Mouse (Mus musculus): ENCODE results near the gene Rc3h1.
A peak's percentile ranks its signal among the peaks of the same experiment; 100 is the strongest.
"Not testable (repeated sequence)": the region's sequence is repeated elsewhere in the genome, so short reads cannot be mapped to it uniquely, and the experiment has no call there.

Rc3h1 gene

DNA sequence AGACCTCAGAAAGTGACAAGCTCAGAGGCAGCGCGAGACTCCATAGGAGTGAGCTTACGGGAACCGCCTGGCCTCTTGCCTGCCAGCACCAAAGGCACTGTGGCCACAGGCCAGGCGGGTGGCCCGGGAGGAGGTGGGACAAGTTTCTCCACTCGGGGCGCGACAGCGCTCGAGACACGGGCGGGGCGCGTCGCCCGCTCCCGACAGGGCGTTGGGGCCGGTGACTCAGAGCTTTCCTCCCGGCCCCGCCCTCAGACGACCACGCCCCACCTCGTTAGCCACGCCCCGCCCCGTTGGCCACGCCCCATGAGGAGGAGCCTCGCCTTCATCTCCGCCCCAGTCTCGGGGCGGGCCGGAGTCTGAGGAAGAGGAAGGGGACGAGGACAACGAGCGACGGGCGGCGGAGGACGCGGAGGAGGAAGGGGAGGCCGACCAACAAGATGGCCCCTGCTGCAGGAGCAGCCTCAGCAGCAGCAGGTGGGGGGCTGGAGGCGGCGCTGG is at the start of gene Rc3h1:
TSS of gene Rc3h1 (plus strand) at position 362 of the 501 bp plus-strand sequence.
- DNase-seq (ENCODE audit: low spot score in 2 of 2) = peak; percentile 96

GRCm38 (mm10) chr1:160858132-160858531 is 48.1 kb upstream of the Rc3h1 start:
- DNase-seq (ENCODE audit: low spot score in 2 of 2) = no peak

- DNase-seq (ENCODE audit: low spot score in 2 of 2) = not testable (repeated sequence)
Measured at GRCm38 (mm10) chr1:160859874-160860273, 46.3 kb upstream of the Rc3h1 start.

- DNase-seq (ENCODE audit: low spot score in 2 of 2) = no peak
Measured at GRCm38 (mm10) chr1:160861142-160861541, 45.1 kb upstream of the Rc3h1 start.

- no peak for DNase-seq (ENCODE audit: low spot score in 2 of 2)
Measured at GRCm38 (mm10) chr1:160861632-160862031, 44.6 kb upstream of the Rc3h1 start.

GRCm38 (mm10) chr1:160863027-160863426 is 43.2 kb upstream of the Rc3h1 start:
- peak; percentile 40 to 41 for DNase-seq (ENCODE audit: low spot score in 2 of 2)

DNA sequence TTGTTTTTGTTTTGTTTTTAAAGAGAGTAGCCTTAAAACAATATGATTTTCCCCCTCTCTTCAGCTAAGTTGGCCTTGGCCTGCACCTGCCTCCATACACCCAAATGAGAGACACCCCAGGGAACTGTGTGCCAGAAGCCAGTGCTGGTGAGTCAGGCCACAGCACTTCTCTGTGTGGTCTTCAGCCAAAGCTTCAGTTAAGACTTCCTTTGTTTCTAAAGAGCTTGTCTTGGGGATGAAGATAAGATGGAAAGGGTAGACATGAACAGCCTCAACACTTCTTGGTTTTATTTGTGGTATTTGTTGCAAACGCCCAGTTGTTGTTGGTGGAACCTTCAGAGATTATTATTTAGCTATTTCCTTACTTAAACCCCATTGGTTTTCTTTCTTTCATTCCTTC is 31.5 kb upstream of the Rc3h1 start:
- DNase-seq (ENCODE audit: low spot score in 2 of 2) = no peak

- no peak for DNase-seq (ENCODE audit: low spot score in 2 of 2)
Measured at GRCm38 (mm10) chr1:160876968-160877367, 29.2 kb upstream of the Rc3h1 start.

GRCm38 (mm10) chr1:160878485-160878884 is 27.7 kb upstream of the Rc3h1 start:
- no peak for DNase-seq (ENCODE audit: low spot score in 2 of 2)

- not testable (repeated sequence) for DNase-seq (ENCODE audit: low spot score in 2 of 2)
Measured at GRCm38 (mm10) chr1:160881378-160881777, 24.8 kb upstream of the Rc3h1 start.

DNA sequence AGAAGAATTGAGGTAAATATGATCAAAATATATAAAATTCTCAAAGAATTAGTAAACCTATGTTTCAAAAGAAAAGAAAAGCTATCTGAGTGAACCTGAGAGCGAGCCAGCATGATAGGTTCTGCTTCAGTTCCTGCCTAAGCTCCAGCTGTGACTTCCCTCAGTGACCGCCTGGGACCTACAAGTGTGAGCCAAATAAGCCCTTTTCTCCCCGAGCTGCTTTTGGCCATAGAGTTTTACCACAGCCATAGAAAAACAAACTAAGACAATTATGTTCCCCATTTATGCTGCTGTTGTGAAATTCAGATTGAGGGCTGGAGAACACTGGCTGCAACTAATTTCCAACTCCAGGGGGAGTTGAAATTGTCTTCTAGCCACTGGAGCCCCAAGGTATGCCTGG is 24.2 kb upstream of the Rc3h1 start:
- no peak for DNase-seq (ENCODE audit: low spot score in 2 of 2)

GRCm38 (mm10) chr1:160884273-160884672 is 21.9 kb upstream of the Rc3h1 start:
- no peak for DNase-seq (ENCODE audit: low spot score in 2 of 2)

DNA sequence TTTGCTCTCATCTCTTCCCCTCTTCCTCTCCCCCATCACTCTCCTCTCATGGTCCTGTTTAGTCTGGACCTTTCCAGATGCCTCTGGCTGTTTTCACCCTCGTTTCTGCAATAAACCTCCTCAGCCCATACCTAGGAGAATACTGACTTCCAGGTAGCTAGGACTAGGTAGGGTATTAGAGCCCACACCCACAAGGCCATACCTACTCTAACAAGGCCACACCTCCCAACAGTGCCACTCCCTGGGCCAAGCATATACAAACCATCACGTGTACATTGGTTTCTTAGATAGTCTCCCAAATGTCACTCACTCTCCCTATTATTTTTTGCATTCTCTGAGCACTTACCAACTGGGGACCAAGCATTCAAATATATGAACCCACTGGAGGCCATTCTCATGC is 21.2 kb upstream of the Rc3h1 start:
- no peak for DNase-seq (ENCODE audit: low spot score in 2 of 2)

DNA sequence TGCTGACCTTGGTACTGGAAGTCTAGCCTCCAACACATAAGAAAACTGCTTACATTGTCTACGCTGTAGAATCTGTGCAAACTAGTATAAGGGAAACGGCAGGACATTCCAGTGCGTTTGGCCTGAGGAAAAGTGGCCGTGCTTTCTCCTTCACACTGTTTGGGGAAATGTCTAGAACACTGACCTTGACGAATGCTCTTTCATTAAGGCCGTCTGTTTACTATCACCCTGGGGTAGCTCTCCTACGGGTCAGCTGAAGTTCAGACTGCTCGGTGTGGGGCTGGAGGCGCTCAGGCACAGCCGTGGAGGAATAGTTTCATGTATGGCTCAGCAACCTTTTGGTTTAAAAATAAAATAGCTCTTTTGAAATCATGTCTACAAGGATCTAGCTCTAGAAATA is 6.5 kb upstream of the Rc3h1 start:
- no peak for DNase-seq (ENCODE audit: low spot score in 2 of 2)

DNA sequence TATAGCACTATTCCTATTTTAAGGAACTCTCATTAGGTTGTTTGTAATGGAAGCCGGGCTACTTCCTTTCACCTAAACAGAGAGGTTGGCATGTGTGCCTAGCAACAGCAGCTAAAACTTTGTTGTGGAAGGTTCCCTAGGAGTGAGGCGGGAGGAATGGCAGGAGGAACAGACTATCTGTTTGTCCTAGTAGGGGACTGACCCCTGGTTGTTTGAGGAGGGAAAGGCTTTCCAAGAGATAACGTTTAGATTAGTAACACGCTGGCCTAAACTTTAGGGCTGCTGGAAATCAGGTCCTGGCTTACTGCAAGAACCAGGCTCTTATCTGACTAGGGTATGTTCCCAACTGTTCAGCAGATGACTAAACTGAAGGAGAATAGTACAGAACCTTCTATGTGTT is 2.2 kb upstream of the Rc3h1 start:
- DNase-seq (ENCODE audit: low spot score in 2 of 2) = no peak

DNA sequence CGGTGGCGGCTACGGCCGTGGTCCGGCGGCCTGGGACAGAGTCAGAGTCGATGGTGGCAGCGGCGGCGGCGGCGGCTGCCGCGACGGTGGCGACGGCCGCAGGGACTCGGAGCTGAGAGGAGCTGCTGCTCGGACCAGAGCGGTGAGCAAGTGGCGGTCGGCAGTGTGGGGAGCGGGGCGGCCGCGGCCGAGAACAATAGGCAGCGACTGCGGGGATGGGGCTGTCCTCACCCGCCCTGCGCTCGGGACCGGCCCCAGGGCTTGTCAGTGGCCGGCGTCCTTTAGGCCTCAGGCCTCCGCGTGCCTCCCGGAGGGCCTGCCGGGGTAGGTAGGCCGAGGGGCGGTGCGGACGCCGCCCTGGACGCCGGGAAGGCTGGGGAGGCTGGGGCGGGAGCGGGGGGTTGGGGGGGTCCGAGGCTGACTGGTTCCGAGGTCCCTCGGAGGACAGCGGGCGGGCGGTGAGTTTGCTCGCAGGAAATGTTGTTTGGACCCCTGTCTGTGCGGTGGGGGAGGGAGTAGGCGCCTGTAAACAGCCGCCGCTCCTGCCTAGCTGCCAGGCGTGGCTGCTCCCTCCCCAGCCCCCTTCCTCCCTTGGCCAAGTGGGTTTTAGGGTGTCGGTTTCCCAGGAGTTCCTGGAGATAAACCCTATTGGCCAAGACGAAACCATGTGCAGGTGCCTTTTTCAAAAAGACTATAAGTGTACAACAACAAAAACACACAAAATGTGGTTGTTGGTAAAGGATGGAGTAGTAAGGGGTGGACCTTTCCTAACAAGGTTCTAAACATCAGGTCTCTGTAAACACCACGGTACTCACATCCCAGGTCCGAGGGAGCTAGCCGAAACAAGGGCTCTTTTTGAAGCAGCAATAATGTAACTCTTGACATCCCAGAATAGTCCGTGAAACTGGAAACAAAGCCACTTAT is 602 bp downstream of the Rc3h1 start:
- peak; percentile 42 to 44 for DNase-seq (ENCODE audit: low spot score in 2 of 2)

GRCm38 (mm10) chr1:160910176-160910575 is 4.0 kb downstream of the Rc3h1 start:
- DNase-seq (ENCODE audit: low spot score in 2 of 2) = no peak

GRCm38 (mm10) chr1:160910812-160911211 is 4.6 kb downstream of the Rc3h1 start:
- DNase-seq (ENCODE audit: low spot score in 2 of 2) = no peak

- DNase-seq (ENCODE audit: low spot score in 2 of 2) = no peak
Measured at GRCm38 (mm10) chr1:160919383-160919782, 13.2 kb downstream of the Rc3h1 start.

DNA sequence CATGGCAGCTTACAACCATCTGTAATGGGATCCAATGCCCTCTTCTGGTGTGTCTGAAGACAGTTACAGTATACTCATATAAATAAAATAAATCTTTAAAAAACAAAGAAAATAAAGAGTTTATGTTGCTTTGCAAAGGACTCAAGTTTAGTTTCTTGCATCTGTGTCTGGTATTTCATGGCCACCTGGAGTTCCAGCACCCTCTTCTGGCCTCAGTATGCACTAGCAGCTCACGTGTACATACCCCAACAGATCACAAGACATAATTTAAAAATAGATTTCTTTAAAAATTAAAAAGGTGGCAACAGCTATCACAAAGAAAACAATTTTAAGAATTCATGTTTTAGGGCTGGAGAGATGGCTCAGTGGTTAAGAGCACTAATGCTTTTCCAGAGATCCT is 15.7 kb downstream of the Rc3h1 start:
- no peak for DNase-seq (ENCODE audit: low spot score in 2 of 2)

DNA sequence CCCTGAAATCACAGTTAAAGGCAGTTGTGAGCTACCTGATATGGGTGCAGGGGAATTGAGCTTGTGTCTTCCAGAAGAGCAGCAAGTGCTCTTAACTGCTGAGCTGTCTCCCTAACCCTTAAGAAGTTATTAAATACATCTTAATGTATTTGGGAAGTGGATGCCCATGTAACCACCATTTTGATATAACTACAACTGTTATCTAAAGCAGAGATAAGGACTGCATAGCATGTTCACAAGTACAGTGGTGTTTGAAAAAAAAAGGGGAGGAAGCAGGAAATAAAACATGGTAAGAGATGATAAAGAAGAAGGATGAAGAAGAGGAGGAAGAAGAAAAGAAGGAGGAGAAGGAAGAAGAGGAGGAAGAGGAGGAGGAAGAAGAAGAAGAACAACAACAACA is 25.1 kb downstream of the Rc3h1 start:
- no peak for DNase-seq (ENCODE audit: low spot score in 2 of 2)

DNA sequence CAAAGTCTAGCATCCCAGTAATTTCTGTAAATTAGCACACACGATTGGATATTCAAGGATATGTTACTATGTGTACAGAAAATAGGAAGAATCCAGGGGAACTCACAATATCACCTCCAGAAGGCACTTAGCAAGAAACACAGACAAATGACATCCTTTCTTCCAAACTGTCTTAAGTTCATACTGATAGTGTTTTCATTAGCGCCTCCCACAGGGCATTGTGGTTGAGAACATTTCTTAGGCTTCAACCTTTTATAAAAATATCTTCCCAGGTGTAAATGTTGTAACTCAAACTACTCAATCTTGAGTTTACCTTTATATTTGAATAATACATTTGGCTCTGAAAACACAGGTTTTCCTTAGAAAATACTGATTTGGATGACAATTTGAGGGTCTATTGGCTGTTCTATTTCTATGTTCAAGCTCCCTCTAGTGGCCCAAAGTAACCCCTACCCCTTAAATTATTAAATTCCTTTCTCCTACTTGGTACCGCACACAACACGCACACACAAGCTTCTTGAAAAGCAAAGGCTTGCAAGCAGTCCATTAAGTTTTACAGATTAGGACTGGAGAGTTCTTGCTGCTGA is 27.8 kb downstream of the Rc3h1 start:
- DNase-seq (ENCODE audit: low spot score in 2 of 2) = peak in 1 of 2 experiments; percentile 31

GRCm38 (mm10) chr1:160935551-160935950 is 29.3 kb downstream of the Rc3h1 start:
- no peak for DNase-seq (ENCODE audit: low spot score in 2 of 2)

All from right cerebral cortex, adult 2 months (tissue).